Mouse (Mus musculus) bone marrow, adult 2 months (tissue): ENCODE measurements at regions not wholly inside any gene's neighbourhood (a gene's known extent, or its start where the extent isn't known, plus 50 kb on each side); places are given as distances from the start of the nearest gene placed in this dataset.

ENCODE experiments used
- H3K27ac ChIP-seq: fragments of 200-500 bp; 2 replicates; pipeline ENCODE4 v1.5.1; 2012; ENCODE audit warnings: low read depth, mild to moderate bottlenecking, control low read depth, inconsistent platforms, low read length; ENCODE audit not compliant: control insufficient read depth, poor library complexity, insufficient read depth
- H3K4me1 ChIP-seq: fragments of 200-500 bp; 2 replicates; pipeline ENCODE4 v1.6.1; 2011; ENCODE audit warnings: low read length; ENCODE audit not compliant: control insufficient read depth, insufficient read depth
- H3K4me3 ChIP-seq: fragments of 200-500 bp; replicated peaks from 2 replicates; pipeline ENCODE3; 2011; ENCODE audit warnings: mild to moderate bottlenecking, low read depth, low read length, control low read depth; ENCODE audit not compliant: control insufficient read depth
- CTCF ChIP-seq: fragments of 200-500 bp; IDR thresholded peaks from 2 replicates; pipeline ENCODE4 v1.5.1; 2011; ENCODE audit warnings: low read length, control low read depth; ENCODE audit not compliant: control insufficient read depth, insufficient read depth
- POLR2A ChIP-seq: fragments of 200-500 bp; IDR thresholded peaks from 2 replicates; pipeline ENCODE4 v1.6.1; 2011; ENCODE audit warnings: low read depth, mild to moderate bottlenecking, control low read depth, low read length, borderline replicate concordance; ENCODE audit not compliant: control insufficient read depth
- WGBS: fragments of 180-500 bp; shearing (Covaris S2); methylation state at CpG from one replicate; pipeline ENCODE4 v1.1.7; 2018; 5-methylcytosine and 5-hydroxymethylcytosine counted together

GRCm38 (mm10) chr5:96923526-96923925 lies 74.0 kb upstream of the Bmp2k start:
- TF ChIP-seq POLR2A (no peak), CTCF (no peak)
- peaks cover 6% of the 10 kb centered on the region for H3K4me1 ChIP-seq
- WGBS = 44% methylated on average over 1 of the region's 1 CpGs
- peak overlapping the region; percentile 50; the same call in 1 of the 2 replicates for H3K27ac ChIP-seq
- H3K4me3 ChIP-seq = no peak overlapping the region

- no peak overlapping the region for H3K4me3 ChIP-seq
- peaks cover 6% of the 10 kb centered on the region for H3K4me1 ChIP-seq
- TF ChIP-seq POLR2A = no peak
- no peak for TF ChIP-seq CTCF
- 43% methylated on average over 7 of the region's 7 CpGs for WGBS
- H3K27ac ChIP-seq = no peak overlapping the region
Measured at GRCm38 (mm10) chr5:96924736-96925429, 72.6 kb upstream of the Bmp2k start.

- Histone ChIP-seq H3K4me1 (peaks cover 3% of the 10 kb centered on the region), H3K27ac (no peak overlapping the region), H3K4me3 (no peak overlapping the region)
- TF ChIP-seq POLR2A (no peak), CTCF (no peak)
- 78% methylated on average over 2 of the region's 2 CpGs for WGBS
Measured at GRCm38 (mm10) chr5:96925943-96926342, 71.5 kb upstream of the Bmp2k start.

GRCm38 (mm10) chr5:96931091-96931490 lies 66.4 kb upstream of the Bmp2k start:
- Histone ChIP-seq H3K4me1 (peaks cover under 1% of the 10 kb centered on the region; the same call in 1 of the 2 replicates), H3K27ac (no peak overlapping the region), H3K4me3 (no peak overlapping the region)
- WGBS = 42% methylated on average over 2 of the region's 2 CpGs
- TF ChIP-seq POLR2A (no peak), CTCF (no peak)

GRCm38 (mm10) chr5:96931576-96932152 lies 65.8 kb upstream of the Bmp2k start:
- H3K27ac ChIP-seq = no peak overlapping the region
- H3K4me1 ChIP-seq = peaks cover 1% of the 10 kb centered on the region; the same call in 1 of the 2 replicates
- 62% methylated on average over 4 of the region's 4 CpGs for WGBS
- H3K4me3 ChIP-seq = no peak overlapping the region
- TF ChIP-seq POLR2A (no peak), CTCF (no peak)

- H3K27ac ChIP-seq = no peak overlapping the region
- peaks cover 1% of the 10 kb centered on the region; the same call in 1 of the 2 replicates for H3K4me1 ChIP-seq
- WGBS = 32% methylated on average over 3 of the region's 3 CpGs
- no peak for TF ChIP-seq POLR2A
- TF ChIP-seq CTCF = no peak
- H3K4me3 ChIP-seq = no peak overlapping the region
Measured at GRCm38 (mm10) chr5:96936239-96936638, 61.2 kb upstream of the Bmp2k start.

GRCm38 (mm10) chr5:96938718-96939117 lies 58.8 kb upstream of the Bmp2k start:
- TF ChIP-seq CTCF = no peak
- TF ChIP-seq POLR2A = no peak
- peaks cover 1% of the 10 kb centered on the region; the same call in 1 of the 2 replicates for H3K4me1 ChIP-seq
- H3K4me3 ChIP-seq = no peak overlapping the region
- WGBS = 68% methylated on average over 11 of the region's 11 CpGs
- H3K27ac ChIP-seq = no peak overlapping the region

GRCm38 (mm10) chr5:96939273-96939672 lies 58.2 kb upstream of the Bmp2k start:
- Histone ChIP-seq H3K27ac (no peak overlapping the region), H3K4me3 (no peak overlapping the region), H3K4me1 (peaks cover 1% of the 10 kb centered on the region; the same call in 1 of the 2 replicates)
- TF ChIP-seq CTCF (no peak), POLR2A (no peak)
- 63% methylated on average over 1 of the region's 1 CpGs for WGBS
